Mouse (Mus musculus) cerebellum, adult (tissue): ENCODE results near the gene Usp20.

ENCODE experiments used
- ATAC-seq: cut with Nextera tagmentation; 2 replicates; pipeline ENCODE4 v1.9.2; 2017; ENCODE audit warnings: mild to moderate bottlenecking, moderate library complexity, mixed read lengths; ENCODE audit not compliant: insufficient number of reproducible peaks, low FRiP score, low TSS enrichment

The Usp20 gene

GRCm38 (mm10) chr2:31036811-31037210 lies 54.7 kb downstream of the Usp20 start:
- ATAC-seq, result no peak

GRCm38 (mm10) chr2:31040043-31040442 lies 58.0 kb downstream of the Usp20 start:
- no peak for ATAC-seq

GRCm38 (mm10) chr2:31040487-31040886 lies 58.4 kb downstream of the Usp20 start:
- ATAC-seq, result no peak

GRCm38 (mm10) chr2:31041386-31041785 lies 59.3 kb downstream of the Usp20 start:
- ATAC-seq, result no peak

GRCm38 (mm10) chr2:31042881-31043280 lies 60.8 kb downstream of the Usp20 start:
- ATAC-seq, result no peak

- no peak for ATAC-seq
Measured at GRCm38 (mm10) chr2:31043856-31044255, 61.8 kb downstream of the Usp20 start.

- ATAC-seq, result no peak
Measured at GRCm38 (mm10) chr2:31048037-31048436, 66.0 kb downstream of the Usp20 start.

GRCm38 (mm10) chr2:31052441-31052840 lies 70.4 kb downstream of the Usp20 start:
- no peak for ATAC-seq

- ATAC-seq, result no peak
Measured at GRCm38 (mm10) chr2:31053426-31053825, 71.3 kb downstream of the Usp20 start.

GRCm38 (mm10) chr2:31053851-31054340 lies 71.8 kb downstream of the Usp20 start:
- no peak for ATAC-seq

- no peak for ATAC-seq
Measured at GRCm38 (mm10) chr2:31056070-31056469, 74.0 kb downstream of the Usp20 start.

GRCm38 (mm10) chr2:31057549-31058177 lies 75.6 kb downstream of the Usp20 start:
- ATAC-seq, result peak; percentile 15; the same call in 1 of the 2 replicates

- no peak for ATAC-seq
Measured at GRCm38 (mm10) chr2:31058443-31058842, 76.4 kb downstream of the Usp20 start.

- ATAC-seq, result no peak
Measured at GRCm38 (mm10) chr2:31060271-31060670, 78.2 kb downstream of the Usp20 start.

GRCm38 (mm10) chr2:31060787-31061730 lies 79.0 kb downstream of the Usp20 start:
- ATAC-seq, result peak; percentile 90

- ATAC-seq, result no peak
Measured at GRCm38 (mm10) chr2:31061868-31062628, 80.0 kb downstream of the Usp20 start.

- ATAC-seq, result peak; percentile 67; the same call in 1 of the 2 replicates
Measured at GRCm38 (mm10) chr2:31066019-31066789, 84.1 kb downstream of the Usp20 start.

GRCm38 (mm10) chr2:31067059-31067595 lies 85.0 kb downstream of the Usp20 start:
- ATAC-seq, result no peak

GRCm38 (mm10) chr2:31067696-31068245 lies 85.7 kb downstream of the Usp20 start:
- no peak for ATAC-seq
